Comparison of ENCODE assay signal across 7 mouse cellular contexts in genomic region chr6:85137217-85138035, GRCm38 (mm10). TPM values are rescaled to one million over a fixed set of nuclear protein-coding genes. Genes with fewer than 3 reads are reported as not detected.
A peak's percentile ranks its signal among the peaks of the same experiment; 100 is the strongest.
DNase-seq lines count a peak whose midpoint lies in the region; ATAC-seq lines count a peak whose summit lies in the region.

Spr (minus strand) TSS chr6:85137766.

- H3K36me3 ChIP-seq in intestine, embryonic 16.5 days (ENCODE audit: control insufficient read depth, insufficient read depth, low read length): no peaks in the 10 kb centered on the region
- no peaks in the 10 kb centered on the region for H3K36me3 ChIP-seq in midbrain, embryonic 11.5 days (ENCODE audit: control insufficient read depth, insufficient read depth, low read length)

- H3K4me1 ChIP-seq in intestine, embryonic 16.5 days (ENCODE audit: control insufficient read depth, insufficient read depth, low read length): peaks cover 4% of the 10 kb centered on the region
- no peaks in the 10 kb centered on the region for H3K4me1 ChIP-seq in midbrain, embryonic 11.5 days (ENCODE audit: control insufficient read depth, insufficient read depth, low read length)

- H3K4me3 ChIP-seq in intestine, embryonic 16.5 days (ENCODE audit: low read length): peak within 1 kb of the TSS; percentile 68
- H3K4me3 ChIP-seq in midbrain, embryonic 11.5 days (ENCODE audit: low read depth, low read length): peak within 1 kb of the TSS; percentile 66

- no peaks in the 10 kb centered on the region for H3K9me3 ChIP-seq in intestine, embryonic 16.5 days (ENCODE audit: control insufficient read depth, low read length)
- no peaks in the 10 kb centered on the region for H3K9me3 ChIP-seq in midbrain, embryonic 11.5 days (ENCODE audit: control insufficient read depth, low read length)

- peak; percentile 95 for DNase-seq in adrenal gland, adult 2 months
- peak; percentile 82 for DNase-seq in embryo, embryonic 11.5 days (ENCODE audit: low read depth, low spot score)
- peak; percentile 83 to 94 for DNase-seq in gastrocnemius, postnatal 4 days (ENCODE audit: low spot score in 2 of 2)
- DNase-seq in left cerebral cortex, postnatal 36 days (ENCODE audit: low spot score in 2 of 2): peak; percentile 87
- DNase-seq in midbrain, embryonic 11.5 days (ENCODE audit: low spot score, missing footprints): peak; percentile 98
- peak; percentile 80 for DNase-seq in skeletal muscle tissue, adult 2 months (ENCODE audit: low read depth, low spot score)

- H3K9ac ChIP-seq in intestine, embryonic 16.5 days (ENCODE audit: low read depth, low read length): peak within 1 kb of the TSS; percentile 91
- H3K9ac ChIP-seq in midbrain, embryonic 11.5 days (ENCODE audit: low read length): peak within 1 kb of the TSS; percentile 73

- intact Hi-C loops in left cerebral cortex, postnatal 36 days (cut with DNase I): no loop called here

- H3K27ac ChIP-seq in intestine, embryonic 16.5 days (ENCODE audit: low read length): peak within 1 kb of the TSS; percentile 92
- peak within 1 kb of the TSS; percentile 64 for H3K27ac ChIP-seq in midbrain, embryonic 11.5 days (ENCODE audit: low read depth, low read length)

- ATAC-seq in intestine, embryonic 16.5 days: peak; percentile 97
- peak; percentile 92 for ATAC-seq in midbrain, embryonic 11.5 days (ENCODE audit: low FRiP score)

- no peaks in the 10 kb centered on the region for H3K27me3 ChIP-seq in intestine, embryonic 16.5 days (replicated peaks; ENCODE audit: control insufficient read depth, insufficient read depth, low read length)
- no peaks in the 10 kb centered on the region for H3K27me3 ChIP-seq in midbrain, embryonic 11.5 days (ENCODE audit: control insufficient read depth, insufficient read depth, low read length)

- under 1% methylated on average over 49 of the region's 49 CpGs for WGBS in intestine, embryonic 16.5 days
- under 1% methylated on average over 49 of the region's 49 CpGs for WGBS in midbrain, embryonic 11.5 days

- H3K4me2 ChIP-seq in intestine, embryonic 16.5 days (ENCODE audit: low read depth, low read length): peak within 1 kb of the TSS; percentile 49
- peak within 1 kb of the TSS; percentile 54 for H3K4me2 ChIP-seq in midbrain, embryonic 11.5 days

RNA-seq across cellular contexts. Expression of gene Spr, which starts in this region (rescaled TPM):
- total RNA-seq in adrenal gland, adult 2 months (2021): 10 to 100 TPM; 56.3 to 74.8 TPM
- 22.7 and 43.9 TPM in 2 replicates for polyA plus RNA-seq in adrenal gland, adult 2 months (2012; rRNA removed)
- 10 to 100 TPM; 18.7 to 23.5 TPM for total RNA-seq in gastrocnemius, postnatal 4 days (2021)
- polyA plus RNA-seq in intestine, embryonic 16.5 days (2015; fragmentation: Nextera tagmentation; extraction: Ambion mirVana): 94.1 and 101 TPM in 2 replicates
- 10 to 100 TPM; 38.4 to 48.6 TPM for total RNA-seq in left cerebral cortex, postnatal 36 days (2021)
- polyA plus RNA-seq in midbrain, embryonic 11.5 days (2014; fragmentation: Nextera tagmentation; extraction: Ambion mirVana): 41.1 and 45.5 TPM in 2 replicates

Comparison
In these comparisons a context has a peak if more than half of its experiments do, and no peak if none do; other contexts are left out.
1. Peak in every context shown above with its lines: DNase-seq, ATAC-seq, H3K4me3 ChIP-seq and H3K27ac ChIP-seq.